Mouse (Mus musculus) neural tube, postnatal 0 days (tissue): ENCODE measurements around the gene Trpm6. TPM values are rescaled to one million over a fixed set of nuclear protein-coding genes. Genes with fewer than 3 reads are reported as not detected.

Experiments used
- polyA plus RNA-seq: library from polyadenylated mRNA; unstranded; fragments of >200 nt; fragmentation: Nextera tagmentation; extraction: Ambion mirVana; gene quantifications from 2 replicates; pipeline ENCODE4 v1.2.1, GENCODE M21; 2015

Gene Trpm6
- 0.32 and 0.37 TPM in 2 replicates for polyA plus RNA-seq

GRCm38 (mm10) chr19:18749598-18750339, at the start of gene Trpm6:
TSS of gene Trpm6 (plus strand) at chr19:18749983.

GRCm38 (mm10) chr19:18712866-18713300, 36.9 kb upstream of the Trpm6 start, which contains the start of gene D030056L22Rik:
TSS of gene D030056L22Rik (plus strand) at chr19:18713193.

Other genes starting within 250 kb of the Trpm6 start
- 50.9 and 52.1 TPM in 2 replicates for gene Ostf1, start 118.2 kb upstream of the Trpm6 start, polyA plus RNA-seq
- gene Nmrk1, start 118.0 kb upstream of the Trpm6 start, polyA plus RNA-seq: 7.6 and 7.8 TPM in 2 replicates
- gene Carnmt1, start 79.2 kb upstream of the Trpm6 start, polyA plus RNA-seq: 15.8 and 19.4 TPM in 2 replicates
- 45.4 and 53.8 TPM in 2 replicates for gene D030056L22Rik, start 36.8 kb upstream of the Trpm6 start, polyA plus RNA-seq